Mouse (Mus musculus): ENCODE data around the gene Gm11127. TPM values are rescaled to one million over a fixed set of nuclear protein-coding genes. Genes with fewer than 3 reads are reported as not detected.

Gm11127 gene
- total RNA-seq, 2 experiments from 2014 or later = 1.1 to 1.5 TPM

GRCm38 (mm10) chr17:36017046-36017445 is 41.1 kb downstream of the Gm11127 start:
- intact Hi-C loops (cut with DNase I) = no loop called here
- DNase-seq (ENCODE audit: extremely low spot score in 1 of 2, low spot score in 2 of 2) = no peak
- H3K27ac ChIP-seq = no peak overlapping the region
- TF ChIP-seq CTCF (IDR thresholded peaks at IDR 0.05) = no peak
- H3K4me3 ChIP-seq = no peak overlapping the region

GRCm38 (mm10) chr17:36014977-36015376 is 43.2 kb downstream of the Gm11127 start:
- DNase-seq (ENCODE audit: extremely low spot score in 1 of 2, low spot score in 2 of 2) = no peak
- no peak for TF ChIP-seq CTCF (IDR thresholded peaks at IDR 0.05)
- no peak overlapping the region for H3K4me3 ChIP-seq
- intact Hi-C loops (cut with DNase I) = no loop called here
- H3K27ac ChIP-seq = no peak overlapping the region

Other genes starting within 250 kb of the Gm11127 start
- gene Ier3, start 236.7 kb downstream of the Gm11127 start, total RNA-seq (2021) = 10 to 100 TPM; 14.7 to 17.5 TPM
- 100 to 1,000 TPM; 137 to 144 TPM for gene Flot1, start 235.1 kb downstream of the Gm11127 start, total RNA-seq (2021)
- gene Tubb5, start 220.1 kb downstream of the Gm11127 start, total RNA-seq (2021) = 100 to 1,000 TPM; 417 to 433 TPM
- gene Mdc1, start 216.9 kb downstream of the Gm11127 start, total RNA-seq (2021) = 10 to 100 TPM; 14.6 to 17.8 TPM
- 1 to 10 TPM; 2.1 to 4.1 TPM for gene Nrm, start 197.1 kb downstream of the Gm11127 start, total RNA-seq (2021)
- gene Ppp1r18, start 192.8 kb downstream of the Gm11127 start, total RNA-seq (2021) = 10 to 100 TPM in 1 of 2 experiments, 1 to 10 TPM in 1; 8.5 to 10.8 TPM
- 10 to 100 TPM; 30.0 to 39.7 TPM for gene Dhx16, start 178.6 kb downstream of the Gm11127 start, total RNA-seq (2021)
- 10 to 100 TPM; 58.9 to 59.3 TPM for gene 2310061I04Rik, start 160.9 kb downstream of the Gm11127 start, total RNA-seq (2021)
- 10 to 100 TPM; 51.8 to 63.6 TPM for gene Atat1, start 148.3 kb downstream of the Gm11127 start, total RNA-seq (2021)
- 10 to 100 TPM; 38.0 to 44.3 TPM for gene Mrps18b, start 142.0 kb downstream of the Gm11127 start, total RNA-seq (2021)
- 10 to 100 TPM; 68.8 to 70.6 TPM for gene Ppp1r10, start 141.9 kb downstream of the Gm11127 start, total RNA-seq (2021)
- gene Abcf1, start 88.6 kb downstream of the Gm11127 start, total RNA-seq (2021) = 10 to 100 TPM; 70.4 to 72.6 TPM
- 100 to 1,000 TPM; 186 TPM for gene Gnl1, start 78.5 kb downstream of the Gm11127 start, total RNA-seq (2021)
- 10 to 100 TPM; 40.8 to 43.9 TPM for gene Prr3, start 78.1 kb downstream of the Gm11127 start, total RNA-seq (2021)
- 1 to 10 TPM; 1.1 to 2.5 TPM for gene H2-T24, start 37.8 kb downstream of the Gm11127 start, total RNA-seq (2021)
- 10 to 100 TPM; 13.6 to 17.2 TPM for gene H2-T23, start 25.5 kb downstream of the Gm11127 start, total RNA-seq (2021)
- 10 to 100 TPM; 13.7 to 14.8 TPM for gene H2-T22, start 15.6 kb downstream of the Gm11127 start, total RNA-seq (2021)
- gene Gm6034, start 15.4 kb downstream of the Gm11127 start, total RNA-seq (2021) = not detected
- not detected for gene Gm19684, start 63.3 kb upstream of the Gm11127 start, total RNA-seq (2021)
- gene Gm7030, start 71.1 kb upstream of the Gm11127 start, total RNA-seq (2021) = not detected
- gene Gm8909, start 110.2 kb upstream of the Gm11127 start, total RNA-seq (2021) = not detected
- gene H2-T3, start 131.9 kb upstream of the Gm11127 start, total RNA-seq (2021) = not detected
- gene Rpp21, start 199.7 kb upstream of the Gm11127 start, total RNA-seq (2021) = 10 to 100 TPM; 44.5 to 45.1 TPM
- 10 to 100 TPM; 25.1 to 27.2 TPM for gene Trim39, start 213.9 kb upstream of the Gm11127 start, total RNA-seq (2021)
- not detected for gene H2-M10.2, start 228.1 kb upstream of the Gm11127 start, total RNA-seq (2021)

Measured in left cerebral cortex, adult 2 months (tissue).